Mouse (Mus musculus): ENCODE measurements around the gene Ano1. TPM values are rescaled to one million over a fixed set of nuclear protein-coding genes. Genes with fewer than 3 reads are reported as not detected.
A peak's percentile ranks its signal among the peaks of the same experiment; 100 is the strongest.

Gene Ano1
- polyA plus RNA-seq, 1 experiment from 2014 or later, result 47.6 TPM

- Histone ChIP-seq H3K4me2 (no peak overlapping the region), H3K4me3 (replicated peaks) (no peak overlapping the region), H3K36me3 (no peaks in the 10 kb centered on the region), H3K27ac (no peak overlapping the region), H3K27me3 (replicated peaks) (no peaks in the 10 kb centered on the region), H3K9me3 (no peaks in the 10 kb centered on the region), H3K9ac (no peak overlapping the region), H3K4me1 (peaks cover 6% of the 10 kb centered on the region)
- ATAC-seq (ENCODE audit: insufficient read depth, low FRiP score, low read depth), result peak; percentile 44; the same call in 1 of the 2 replicates
- 63% methylated on average over 16 of the region's 16 CpGs for WGBS
Observed at GRCm38 (mm10) chr7:144762496-144763235, 10.9 kb upstream of the Ano1 start.

- ATAC-seq (ENCODE audit: insufficient read depth, low FRiP score, low read depth), result no peak
- no peaks in the 10 kb centered on the region for H3K9me3 ChIP-seq
- H3K27me3 ChIP-seq (replicated peaks), result no peaks in the 10 kb centered on the region
- H3K9ac ChIP-seq, result no peak overlapping the region
- H3K36me3 ChIP-seq, result no peaks in the 10 kb centered on the region
- WGBS, result 81% methylated on average over 9 of the region's 9 CpGs
- no peak overlapping the region for H3K4me2 ChIP-seq
- H3K27ac ChIP-seq, result no peak overlapping the region
- peaks cover 18% of the 10 kb centered on the region for H3K4me1 ChIP-seq
- H3K4me3 ChIP-seq (replicated peaks), result no peak overlapping the region
Observed at GRCm38 (mm10) chr7:144760228-144760627, 8.5 kb upstream of the Ano1 start.

GRCm38 (mm10) chr7:144759455-144759854 lies 7.7 kb upstream of the Ano1 start:
- H3K9ac ChIP-seq, result no peak overlapping the region
- no peaks in the 10 kb centered on the region for H3K9me3 ChIP-seq
- WGBS, result 69% methylated on average over 2 of the region's 2 CpGs
- no peaks in the 10 kb centered on the region for H3K27me3 ChIP-seq (replicated peaks)
- no peak overlapping the region for H3K4me3 ChIP-seq (replicated peaks)
- no peak overlapping the region for H3K4me2 ChIP-seq
- no peak for ATAC-seq (ENCODE audit: insufficient read depth, low FRiP score, low read depth)
- H3K4me1 ChIP-seq, result peaks cover 18% of the 10 kb centered on the region
- no peak overlapping the region for H3K27ac ChIP-seq
- H3K36me3 ChIP-seq, result no peaks in the 10 kb centered on the region

- peak; percentile 37 for ATAC-seq (ENCODE audit: insufficient read depth, low FRiP score, low read depth)
- Histone ChIP-seq H3K27me3 (replicated peaks) (no peaks in the 10 kb centered on the region), H3K36me3 (no peaks in the 10 kb centered on the region), H3K4me1 (peaks cover 32% of the 10 kb centered on the region), H3K4me3 (replicated peaks) (no peak overlapping the region), H3K4me2 (no peak overlapping the region), H3K9me3 (no peaks in the 10 kb centered on the region), H3K27ac (peak overlapping the region; percentile 57), H3K9ac (no peak overlapping the region)
- 45% methylated on average over 11 of the region's 11 CpGs for WGBS
Observed at GRCm38 (mm10) chr7:144755511-144756378, 4.0 kb upstream of the Ano1 start.

- H3K36me3 ChIP-seq, result no peaks in the 10 kb centered on the region
- WGBS, result 90% methylated on average over 2 of the region's 2 CpGs
- no peak for ATAC-seq (ENCODE audit: insufficient read depth, low FRiP score, low read depth)
- H3K4me2 ChIP-seq, result no peak overlapping the region
- H3K9ac ChIP-seq, result no peak overlapping the region
- no peak overlapping the region for H3K27ac ChIP-seq
- no peaks in the 10 kb centered on the region for H3K9me3 ChIP-seq
- H3K4me1 ChIP-seq, result peaks cover 32% of the 10 kb centered on the region
- H3K4me3 ChIP-seq (replicated peaks), result no peak overlapping the region
- H3K27me3 ChIP-seq (replicated peaks), result no peaks in the 10 kb centered on the region
Observed at GRCm38 (mm10) chr7:144754722-144755121, 2.9 kb upstream of the Ano1 start.

GRCm38 (mm10) chr7:144753657-144754031 lies 1.9 kb upstream of the Ano1 start:
- H3K9ac ChIP-seq, result no peak overlapping the region
- H3K36me3 ChIP-seq, result no peaks in the 10 kb centered on the region
- H3K27ac ChIP-seq, result peak overlapping the region; percentile 75
- H3K4me3 ChIP-seq (replicated peaks), result no peak overlapping the region
- H3K4me2 ChIP-seq, result no peak overlapping the region
- peaks cover 32% of the 10 kb centered on the region for H3K4me1 ChIP-seq
- WGBS, result 57% methylated on average over 9 of the region's 9 CpGs
- H3K9me3 ChIP-seq, result no peaks in the 10 kb centered on the region
- 0 out of 2 replicates have a peak, but pooled peaks have one; percentile 4 for ATAC-seq (ENCODE audit: insufficient read depth, low FRiP score, low read depth)
- no peaks in the 10 kb centered on the region for H3K27me3 ChIP-seq (replicated peaks)

GRCm38 (mm10) chr7:144752919-144753656 lies 1.3 kb upstream of the Ano1 start:
- H3K4me1 ChIP-seq, result peaks cover 36% of the 10 kb centered on the region
- 44% methylated on average over 14 of the region's 14 CpGs for WGBS
- no peak overlapping the region for H3K9ac ChIP-seq
- no peaks in the 10 kb centered on the region for H3K36me3 ChIP-seq
- peak overlapping the region; percentile 75 for H3K27ac ChIP-seq
- ATAC-seq (ENCODE audit: insufficient read depth, low FRiP score, low read depth), result peak; percentile 41; the same call in 1 of the 2 replicates
- H3K9me3 ChIP-seq, result no peaks in the 10 kb centered on the region
- H3K4me2 ChIP-seq, result no peak overlapping the region; the same call in 1 of the 2 replicates
- H3K27me3 ChIP-seq (replicated peaks), result no peaks in the 10 kb centered on the region
- no peak overlapping the region for H3K4me3 ChIP-seq (replicated peaks)

GRCm38 (mm10) chr7:144747756-144748155 lies 4.0 kb downstream of the Ano1 start:
- H3K4me1 ChIP-seq, result peaks cover 15% of the 10 kb centered on the region
- ATAC-seq (ENCODE audit: insufficient read depth, low FRiP score, low read depth), result peak; percentile 94
- peak overlapping the region; percentile 3; the same call in 1 of the 2 replicates for H3K4me2 ChIP-seq
- no peaks in the 10 kb centered on the region for H3K36me3 ChIP-seq
- H3K4me3 ChIP-seq (replicated peaks), result no peak overlapping the region
- no peak overlapping the region for H3K9ac ChIP-seq
- peak overlapping the region; percentile 82 for H3K27ac ChIP-seq
- no peaks in the 10 kb centered on the region for H3K9me3 ChIP-seq
- H3K27me3 ChIP-seq (replicated peaks), result no peaks in the 10 kb centered on the region
- 27% methylated on average over 2 of the region's 2 CpGs for WGBS

- no peak overlapping the region for H3K27ac ChIP-seq
- H3K4me1 ChIP-seq, result peaks cover 13% of the 10 kb centered on the region; the same call in 1 of the 2 replicates
- WGBS, result 83% methylated on average over 4 of the region's 4 CpGs
Observed at GRCm38 (mm10) chr7:144746466-144746865, 5.3 kb downstream of the Ano1 start.

GRCm38 (mm10) chr7:144743874-144744273 lies 7.9 kb downstream of the Ano1 start:
- Histone ChIP-seq H3K36me3 (no peaks in the 10 kb centered on the region), H3K4me1 (peaks cover 34% of the 10 kb centered on the region), H3K4me3 (replicated peaks) (no peak overlapping the region), H3K4me2 (no peak overlapping the region), H3K27ac (no peak overlapping the region), H3K27me3 (replicated peaks) (no peaks in the 10 kb centered on the region), H3K9me3 (no peaks in the 10 kb centered on the region), H3K9ac (no peak overlapping the region)
- no peak for ATAC-seq (ENCODE audit: insufficient read depth, low FRiP score, low read depth)
- 80% methylated on average over 5 of the region's 5 CpGs for WGBS

More at GRCm38 (mm10) chr7:144746466-144746865, 5.3 kb downstream of the Ano1 start:
- no peak overlapping the region for H3K4me3 ChIP-seq (replicated peaks)
- no peak for ATAC-seq (ENCODE audit: insufficient read depth, low FRiP score, low read depth)
- H3K36me3 ChIP-seq, result no peaks in the 10 kb centered on the region
- H3K4me2 ChIP-seq, result no peak overlapping the region
- H3K9ac ChIP-seq, result no peak overlapping the region
- H3K27me3 ChIP-seq (replicated peaks), result no peaks in the 10 kb centered on the region
- H3K9me3 ChIP-seq, result no peaks in the 10 kb centered on the region

GRCm38 (mm10) chr7:144740643-144741042 lies 11.1 kb downstream of the Ano1 start:
- Histone ChIP-seq H3K36me3 (no peaks in the 10 kb centered on the region), H3K9ac (no peak overlapping the region), H3K9me3 (no peaks in the 10 kb centered on the region), H3K4me1 (peaks cover 41% of the 10 kb centered on the region), H3K27ac (peak overlapping the region; percentile 84), H3K4me2 (no peak overlapping the region), H3K4me3 (replicated peaks) (no peak overlapping the region), H3K27me3 (replicated peaks) (no peaks in the 10 kb centered on the region)
- ATAC-seq (ENCODE audit: insufficient read depth, low FRiP score, low read depth), result no peak
- WGBS, result 20% methylated on average over 7 of the region's 7 CpGs

All from stomach, embryonic 15.5 days (tissue).